14 mouse cellular contexts compared by ENCODE assay signal in genomic region chr4:154392641-154393040, GRCm38 (mm10). TPM values are rescaled to one million over a fixed set of nuclear protein-coding genes. Genes with fewer than 3 reads are reported as not detected.
DNase-seq lines count a peak whose midpoint lies in the region; ATAC-seq lines count a peak whose summit lies in the region.
"Had no signal": no experiment of that assay in that cellular context is flagged by ENCODE, and none has a peak within 500 bp of the region (broad histone marks: within the 10 kb centered on the region; RNA-seq: fewer than 3 reads in every experiment).

No protein-coding gene starts in this region.

- no peak for ATAC-seq in hindbrain, embryonic 12.5 days (ENCODE audit: low FRiP score)
- ATAC-seq in hindbrain, embryonic 11.5 days (ENCODE audit: low FRiP score), result no peak
- ATAC-seq in limb, embryonic 13.5 days (ENCODE audit: low FRiP score, low read depth), result no peak

- no peaks in the 10 kb centered on the region for H3K9me3 ChIP-seq in hindbrain, embryonic 12.5 days (replicated peaks)
- no peaks in the 10 kb centered on the region for H3K9me3 ChIP-seq in hindbrain, embryonic 11.5 days (ENCODE audit: control insufficient read depth, low read length)
- H3K9me3 ChIP-seq in limb, embryonic 13.5 days, result no peaks in the 10 kb centered on the region
- H3K9me3 ChIP-seq: midbrain, embryonic 12.5 days had no signal

- 0 out of 2 replicates have a peak overlapping the region, but pooled peaks have one; percentile 13 for H3K9ac ChIP-seq in hindbrain, embryonic 12.5 days
- no peak overlapping the region for H3K9ac ChIP-seq in hindbrain, embryonic 11.5 days (ENCODE audit: low read depth, low read length)
- H3K9ac ChIP-seq in limb, embryonic 13.5 days, result peak overlapping the region; percentile 25; the same call in 1 of the 2 replicates
- H3K9ac ChIP-seq: midbrain, embryonic 12.5 days had no signal

- peak; percentile 17 for DNase-seq in embryo, embryonic 10 days (ENCODE audit: low spot score)
- no peak for DNase-seq in embryo, embryonic 11 days
- no peak for DNase-seq in hindbrain, embryonic 11.5 days (ENCODE audit: low spot score)
- DNase-seq in CD4-positive helper T cell, adult 2 months (ENCODE audit: low read depth, low spot score), result peak; percentile 16
- no peak for DNase-seq in layer of hippocampus, adult 18-20 months (ENCODE audit: low spot score in 2 of 2)
- DNase-seq in right cerebral cortex, adult 18-20 months, result no peak
- DNase-seq: adrenal gland, postnatal 25 days; cerebellum, adult 8-10 months; kidney, adult 9 months; left cerebral cortex, postnatal 4 days had no signal

- H3K27ac ChIP-seq in hindbrain, embryonic 12.5 days, result 0 out of 2 replicates have a peak overlapping the region, but pooled peaks have one; percentile 23
- no peak overlapping the region for H3K27ac ChIP-seq in hindbrain, embryonic 11.5 days (ENCODE audit: low read depth, low read length)
- no peak overlapping the region; the same call in 1 of the 2 replicates for H3K27ac ChIP-seq in limb, embryonic 13.5 days

- no peaks in the 10 kb centered on the region for H3K36me3 ChIP-seq in hindbrain, embryonic 12.5 days
- H3K36me3 ChIP-seq in hindbrain, embryonic 11.5 days (ENCODE audit: control insufficient read depth, insufficient read depth, low read length), result no peaks in the 10 kb centered on the region
- H3K36me3 ChIP-seq in limb, embryonic 13.5 days, result no peaks in the 10 kb centered on the region
- H3K36me3 ChIP-seq: midbrain, embryonic 12.5 days had no signal

- H3K4me2 ChIP-seq in hindbrain, embryonic 12.5 days (replicated peaks), result no peak overlapping the region
- no peak overlapping the region for H3K4me2 ChIP-seq in hindbrain, embryonic 11.5 days (replicated peaks; ENCODE audit: low read depth, low read length)
- H3K4me2 ChIP-seq in limb, embryonic 13.5 days (replicated peaks), result no peak overlapping the region
- H3K4me2 ChIP-seq: midbrain, embryonic 12.5 days had no signal

- H3K4me3 ChIP-seq in hindbrain, embryonic 12.5 days, result no peak overlapping the region
- H3K4me3 ChIP-seq in hindbrain, embryonic 11.5 days (ENCODE audit: low read depth, low read length), result no peak overlapping the region
- no peak overlapping the region for H3K4me3 ChIP-seq in limb, embryonic 13.5 days
- H3K4me3 ChIP-seq: midbrain, embryonic 12.5 days had no signal

- 88% methylated on average over 1 of the region's 1 CpGs for WGBS in hindbrain, embryonic 12.5 days
- 92% methylated on average over 1 of the region's 1 CpGs for WGBS in hindbrain, embryonic 11.5 days
- WGBS in limb, embryonic 13.5 days, result 92% methylated on average over 1 of the region's 1 CpGs

- H3K27me3 ChIP-seq in hindbrain, embryonic 12.5 days, result peaks cover 23% of the 10 kb centered on the region
- H3K27me3 ChIP-seq in hindbrain, embryonic 11.5 days (ENCODE audit: control insufficient read depth, insufficient read depth, low read length), result 0 out of 2 replicates have a peak, but pooled peaks cover 2% of the 10 kb centered on the region
- H3K27me3 ChIP-seq in limb, embryonic 13.5 days, result no peaks in the 10 kb centered on the region

- H3K4me1 ChIP-seq in hindbrain, embryonic 12.5 days, result peaks cover 50% of the 10 kb centered on the region
- peaks cover 21% of the 10 kb centered on the region for H3K4me1 ChIP-seq in hindbrain, embryonic 11.5 days (replicated peaks; ENCODE audit: control insufficient read depth, insufficient read depth, low read length)
- H3K4me1 ChIP-seq in limb, embryonic 13.5 days, result peaks cover 87% of the 10 kb centered on the region

RNA-seq across cellular contexts. Expression of gene B230104I21Rik, which starts 56.7 kb away (rescaled TPM):
- not detected in 2 replicates for polyA plus RNA-seq in hindbrain, embryonic 12.5 days (2016; fragmentation: Nextera tagmentation; extraction: Ambion mirVana)
- polyA plus RNA-seq in hindbrain, embryonic 11.5 days (2014; fragmentation: Nextera tagmentation; extraction: Ambion mirVana), result not detected in 2 replicates
- not detected in 2 replicates for polyA plus RNA-seq in limb, embryonic 13.5 days (2015; fragmentation: Nextera tagmentation; extraction: Ambion mirVana)
- under 1 TPM in 1 of 2 experiments, not detected in 1; 0.53 TPM for total RNA-seq in layer of hippocampus, adult 18-20 months (2021)
- total RNA-seq: adrenal gland, postnatal 25 days; gastrocnemius, adult 18-20 months; left cerebral cortex, postnatal 4 days had no signal
- polyA plus RNA-seq: midbrain, embryonic 12.5 days had no signal

Comparison
In these comparisons a context has a peak if more than half of its experiments do, and no peak if none do; other contexts are left out.
1. DNase-seq: peak in embryo, embryonic 10 days (single experiment) and CD4-positive helper T cell, adult 2 months (single experiment); none in embryo, embryonic 11 days (single experiment), hindbrain, embryonic 11.5 days (single experiment), layer of hippocampus, adult 18-20 months (0 of 2) and right cerebral cortex, adult 18-20 months (single experiment).